Mouse (Mus musculus) testis, adult 2 months (tissue): Measurements from ENCODE around the gene Hist2h3c1.

Experiments used
- CTCF ChIP-seq: fragments of 200-500 bp; IDR thresholded peaks from 2 replicates; pipeline ENCODE4 v1.5.1; 2012; ENCODE audit warnings: low read depth, mild to moderate bottlenecking, inconsistent platforms, low read length, moderate library complexity; ENCODE audit not compliant: control insufficient read depth, insufficient read depth, insufficient replicate concordance
- POLR2A ChIP-seq: fragments of 200-500 bp; IDR thresholded peaks from 2 replicates; pipeline ENCODE4 v1.6.1; 2012; ENCODE audit warnings: low read depth, mild to moderate bottlenecking, inconsistent platforms, low read length, moderate library complexity; ENCODE audit not compliant: control insufficient read depth

GRCm38 (mm10) chr3:96219661-96220130 lies 26.8 kb upstream of the Hist2h3c1 start, which contains the start of the genes Bola1 and Hist2h2ab:
- no peak for TF ChIP-seq CTCF
- peak; percentile 59; the same call in 1 of the 2 replicates for TF ChIP-seq POLR2A
